Mouse (Mus musculus): ENCODE results near the gene Muc4. TPM values are rescaled to one million over a fixed set of nuclear protein-coding genes. Genes with fewer than 3 reads are reported as not detected.

Muc4 gene
- total RNA-seq, 2 experiments from 2014 or later, result not detected

- no peak for ATAC-seq (replicated peaks; ENCODE audit: poor library complexity, severe bottlenecking)
Measured at GRCm38 (mm10) chr16:32723767-32724166, 11.9 kb upstream of the Muc4 start.

- ATAC-seq (replicated peaks; ENCODE audit: poor library complexity, severe bottlenecking), result peak; percentile 58
Measured at GRCm38 (mm10) chr16:32724259-32724658, 11.4 kb upstream of the Muc4 start.

GRCm38 (mm10) chr16:32726501-32726900 lies 9.2 kb upstream of the Muc4 start:
- no peak for ATAC-seq (replicated peaks; ENCODE audit: poor library complexity, severe bottlenecking)

DNA sequence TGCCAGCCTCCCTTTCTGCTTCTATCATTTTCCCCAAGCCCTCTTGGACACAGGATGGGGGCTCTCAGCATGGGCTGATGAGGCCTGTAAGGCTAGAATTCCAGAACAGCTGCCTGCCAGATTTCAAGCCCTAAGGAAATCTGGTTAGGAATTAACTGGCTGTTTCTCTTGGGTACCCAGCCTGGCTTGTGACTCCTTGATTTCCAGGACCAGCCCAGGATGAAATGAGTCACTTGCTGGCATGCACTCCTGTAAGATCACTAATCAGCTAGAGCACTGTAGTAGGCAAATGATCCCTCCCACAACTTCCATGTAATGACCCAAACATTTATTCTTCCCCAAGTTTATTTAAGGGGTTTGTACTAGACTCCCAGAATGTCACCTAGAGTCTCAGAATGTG lies 7.4 kb upstream of the Muc4 start:
- no peak for ATAC-seq (replicated peaks; ENCODE audit: poor library complexity, severe bottlenecking)

- no peak for ATAC-seq (replicated peaks; ENCODE audit: poor library complexity, severe bottlenecking)
Measured at GRCm38 (mm10) chr16:32728730-32729129, 7.0 kb upstream of the Muc4 start.

- no peak for ATAC-seq (replicated peaks; ENCODE audit: poor library complexity, severe bottlenecking)
Measured at GRCm38 (mm10) chr16:32733213-32733612, 2.5 kb upstream of the Muc4 start.

- ATAC-seq (replicated peaks; ENCODE audit: poor library complexity, severe bottlenecking), result no peak
Measured at GRCm38 (mm10) chr16:32736022-32736421, 336 bp downstream of the Muc4 start.

- ATAC-seq (replicated peaks; ENCODE audit: poor library complexity, severe bottlenecking), result no peak
Measured at GRCm38 (mm10) chr16:32740003-32740663, 4.4 kb downstream of the Muc4 start.

GRCm38 (mm10) chr16:32741366-32741765 lies 5.7 kb downstream of the Muc4 start:
- ATAC-seq (replicated peaks; ENCODE audit: poor library complexity, severe bottlenecking), result no peak

GRCm38 (mm10) chr16:32742712-32743111 lies 7.0 kb downstream of the Muc4 start:
- ATAC-seq (replicated peaks; ENCODE audit: poor library complexity, severe bottlenecking), result no peak

- ATAC-seq (replicated peaks; ENCODE audit: poor library complexity, severe bottlenecking), result no peak
Measured at GRCm38 (mm10) chr16:32745852-32746251, 10.2 kb downstream of the Muc4 start.

DNA sequence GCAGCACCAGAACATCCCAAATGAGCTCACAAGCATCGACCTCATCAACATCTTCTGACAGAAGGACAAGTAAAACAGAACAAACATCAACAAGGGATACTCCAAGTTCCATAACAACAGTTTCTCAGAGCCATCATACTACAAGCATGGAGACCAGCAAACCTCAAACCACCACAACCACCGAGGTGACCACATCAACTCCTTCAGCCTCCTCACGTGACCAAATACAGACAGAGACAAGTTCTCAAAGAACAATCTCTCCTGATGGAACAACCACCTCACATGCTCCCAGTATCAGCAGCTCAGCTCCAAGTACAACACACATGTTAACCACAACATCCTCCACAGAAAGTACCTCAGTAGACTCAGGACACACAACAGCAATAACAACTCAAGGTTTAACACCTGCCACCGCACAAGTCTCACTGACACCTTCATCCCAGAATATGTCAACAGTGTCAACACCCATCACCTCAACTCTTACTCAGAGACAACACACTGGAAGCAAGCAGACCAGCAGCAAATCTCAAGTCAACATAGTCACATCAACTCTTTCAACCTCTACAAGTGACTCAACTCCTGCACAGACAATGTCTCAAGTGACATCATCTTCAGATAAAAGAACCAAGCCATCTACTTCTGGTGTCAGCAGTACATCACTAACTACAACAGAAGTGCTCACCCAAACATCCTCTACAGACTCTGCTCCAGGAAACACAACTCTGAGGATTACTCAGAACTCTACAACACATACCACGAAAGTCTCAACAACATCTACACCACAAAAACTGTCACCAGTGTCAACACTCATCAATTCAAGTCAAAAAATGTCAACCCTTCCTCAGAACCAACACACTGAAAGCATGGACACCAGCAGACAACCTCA lies 14.8 kb downstream of the Muc4 start:
- ATAC-seq (replicated peaks; ENCODE audit: poor library complexity, severe bottlenecking), result no peak

GRCm38 (mm10) chr16:32764550-32764949 lies 28.9 kb downstream of the Muc4 start:
- no peak for ATAC-seq (replicated peaks; ENCODE audit: poor library complexity, severe bottlenecking)

DNA sequence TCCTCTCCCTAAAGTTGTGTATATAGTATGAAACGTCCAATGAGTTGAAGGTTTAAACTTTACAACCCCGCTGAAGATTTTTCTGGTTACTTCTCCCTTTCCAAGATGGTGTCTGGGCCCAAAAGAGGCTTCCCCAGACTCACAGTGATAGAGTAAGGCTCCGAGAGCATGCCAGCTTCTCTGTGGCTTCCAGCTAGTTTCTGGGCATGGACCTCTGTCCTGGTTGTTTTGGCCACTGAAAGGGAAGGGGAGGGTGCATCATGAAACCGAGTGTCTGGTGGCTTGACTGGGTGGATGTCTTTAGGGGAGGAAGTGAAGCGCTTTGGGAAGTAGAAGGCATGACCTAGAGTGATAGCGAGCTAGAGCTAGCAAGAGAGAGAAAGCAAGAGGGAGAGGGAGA lies 29.3 kb downstream of the Muc4 start:
- no peak for ATAC-seq (replicated peaks; ENCODE audit: poor library complexity, severe bottlenecking)

DNA sequence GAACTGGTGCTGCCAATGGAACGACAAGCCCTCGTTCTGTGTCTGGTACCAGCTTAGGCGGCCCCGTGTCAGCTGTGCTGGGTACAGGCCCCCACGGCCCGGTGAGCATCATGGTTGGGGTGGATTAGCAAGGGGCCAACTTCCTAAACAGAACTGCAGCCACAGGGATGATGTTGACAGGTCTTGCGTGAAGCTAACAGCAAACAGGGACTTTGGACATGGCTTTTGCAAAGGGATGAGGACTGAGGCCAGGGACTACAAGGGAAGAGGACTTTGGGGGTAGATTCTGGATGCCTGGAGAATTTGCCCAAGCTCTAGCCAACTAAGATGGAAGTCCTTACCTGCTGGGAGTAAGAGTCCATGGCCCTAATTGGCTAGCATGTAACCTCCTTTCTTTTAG lies 31.2 kb downstream of the Muc4 start:
- no peak for ATAC-seq (replicated peaks; ENCODE audit: poor library complexity, severe bottlenecking)

DNA sequence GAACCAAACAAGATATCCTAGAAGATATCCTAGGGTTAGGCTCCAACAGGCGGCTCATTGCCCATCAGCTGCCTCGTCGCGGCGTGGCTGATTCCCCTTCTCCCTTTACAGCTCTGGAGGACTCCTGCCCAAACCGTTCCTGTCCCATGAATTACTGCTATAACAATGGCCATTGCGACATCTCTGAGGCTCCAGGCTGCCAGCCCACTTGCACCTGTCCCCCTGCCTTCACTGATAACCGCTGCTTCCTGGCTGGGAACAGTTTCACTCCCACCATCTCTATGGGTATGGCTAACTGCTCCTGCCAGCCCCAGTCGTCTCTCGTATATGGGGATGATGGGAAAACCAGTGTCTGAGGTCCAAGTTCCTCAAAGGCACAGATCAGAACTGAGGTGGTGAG lies 41.0 kb downstream of the Muc4 start:
- peak; percentile 30; the same call in 1 of the 2 replicates for ATAC-seq (replicated peaks; ENCODE audit: poor library complexity, severe bottlenecking)

GRCm38 (mm10) chr16:32778956-32779355 lies 43.3 kb downstream of the Muc4 start:
- no peak for ATAC-seq (replicated peaks; ENCODE audit: poor library complexity, severe bottlenecking)

DNA sequence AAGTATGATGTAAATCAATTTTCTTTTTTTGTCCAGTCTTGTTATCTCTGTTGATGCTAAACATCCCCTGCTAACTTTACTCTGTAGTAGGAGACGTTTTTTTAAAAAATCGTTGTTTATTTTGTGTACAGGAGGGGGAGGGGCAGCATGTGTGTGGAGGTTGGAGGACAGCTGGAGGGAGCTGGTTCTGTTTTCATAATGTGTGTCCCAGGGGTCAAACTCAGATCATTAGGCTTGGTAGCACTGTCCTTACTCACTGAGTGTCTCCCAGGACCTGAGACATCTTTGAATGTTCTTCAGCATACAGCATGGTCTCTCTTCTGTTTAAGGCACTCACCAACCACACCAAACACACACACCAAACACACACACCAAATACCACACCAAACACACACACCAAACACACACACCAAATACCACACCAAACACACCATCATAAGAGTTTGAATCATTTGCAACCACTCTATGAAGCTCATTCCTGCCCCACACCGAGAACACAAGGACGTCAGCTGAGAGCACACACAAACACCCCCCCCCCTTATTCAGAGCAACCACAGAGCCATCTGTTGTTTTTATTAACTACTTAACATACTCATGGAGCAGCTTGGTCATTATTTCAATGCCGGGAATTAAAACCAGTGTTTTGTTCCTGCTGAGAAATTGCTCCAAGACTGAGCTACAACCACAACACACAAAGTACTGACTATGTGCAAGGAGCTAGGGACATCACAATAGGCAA lies 47.8 kb downstream of the Muc4 start:
- no peak for ATAC-seq (replicated peaks; ENCODE audit: poor library complexity, severe bottlenecking)

GRCm38 (mm10) chr16:32784840-32785239 lies 49.2 kb downstream of the Muc4 start:
- no peak for ATAC-seq (replicated peaks; ENCODE audit: poor library complexity, severe bottlenecking)

- ATAC-seq (replicated peaks; ENCODE audit: poor library complexity, severe bottlenecking), result no peak
Measured at GRCm38 (mm10) chr16:32790056-32790455, 54.4 kb downstream of the Muc4 start.

GRCm38 (mm10) chr16:32795177-32795576 lies 59.5 kb downstream of the Muc4 start:
- peak; percentile 94 for ATAC-seq (replicated peaks; ENCODE audit: poor library complexity, severe bottlenecking)

Measured in granulocyte monocyte progenitor cell, adult 5-6 weeks (primary cell).